Mouse (Mus musculus): ENCODE data around the gene Slc22a15.

The Slc22a15 gene

DNA sequence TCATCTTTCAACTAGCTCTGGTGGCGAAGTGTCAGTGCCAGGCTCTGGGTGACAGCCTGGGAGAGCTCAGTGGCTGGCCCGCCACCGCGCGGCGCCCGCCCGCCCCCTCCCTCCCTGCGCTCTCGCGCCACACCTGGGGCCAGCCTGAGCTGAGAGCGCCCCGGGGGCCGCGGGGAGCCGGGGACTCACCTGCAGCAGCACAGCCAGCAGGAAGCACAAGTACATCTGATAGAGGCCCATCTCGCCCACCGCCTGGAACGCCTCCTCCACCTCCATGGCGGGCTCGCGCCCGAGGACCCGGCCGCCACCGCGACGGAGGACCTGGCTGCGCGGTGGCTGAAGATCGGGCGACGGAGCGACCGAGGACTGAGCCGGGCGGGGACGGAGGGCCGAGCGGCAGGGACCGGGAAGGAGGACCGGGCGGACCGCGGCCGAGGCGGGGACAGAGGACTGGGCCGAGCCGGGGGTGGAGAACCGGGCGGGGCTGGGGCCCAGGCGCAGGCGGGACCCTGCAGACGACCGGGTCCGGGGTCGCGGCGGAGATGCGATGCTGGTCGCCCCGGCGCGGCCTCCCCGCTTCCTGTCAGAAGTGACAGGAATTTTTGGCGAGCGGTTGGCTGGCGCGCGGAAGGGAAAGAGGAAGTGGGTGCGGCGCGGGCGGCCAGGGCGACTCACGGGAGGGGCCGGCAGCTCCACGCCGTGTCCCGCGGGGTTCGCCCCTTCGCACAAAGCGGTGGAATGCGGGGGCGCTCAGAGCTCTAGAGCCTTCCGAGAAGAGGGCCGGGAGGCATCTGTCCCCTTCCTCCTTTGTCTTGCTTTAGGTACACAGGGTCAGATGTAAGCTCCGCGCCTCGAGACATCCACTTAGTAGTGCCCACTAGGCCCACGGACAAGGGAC is at the start of gene Slc22a15:
TSS of gene Slc22a15 (minus strand) at position 611 of the 898 bp plus-strand sequence.
- DNase-seq (ENCODE audit: low spot score in 2 of 2), result peak; percentile 55 to 74

DNA sequence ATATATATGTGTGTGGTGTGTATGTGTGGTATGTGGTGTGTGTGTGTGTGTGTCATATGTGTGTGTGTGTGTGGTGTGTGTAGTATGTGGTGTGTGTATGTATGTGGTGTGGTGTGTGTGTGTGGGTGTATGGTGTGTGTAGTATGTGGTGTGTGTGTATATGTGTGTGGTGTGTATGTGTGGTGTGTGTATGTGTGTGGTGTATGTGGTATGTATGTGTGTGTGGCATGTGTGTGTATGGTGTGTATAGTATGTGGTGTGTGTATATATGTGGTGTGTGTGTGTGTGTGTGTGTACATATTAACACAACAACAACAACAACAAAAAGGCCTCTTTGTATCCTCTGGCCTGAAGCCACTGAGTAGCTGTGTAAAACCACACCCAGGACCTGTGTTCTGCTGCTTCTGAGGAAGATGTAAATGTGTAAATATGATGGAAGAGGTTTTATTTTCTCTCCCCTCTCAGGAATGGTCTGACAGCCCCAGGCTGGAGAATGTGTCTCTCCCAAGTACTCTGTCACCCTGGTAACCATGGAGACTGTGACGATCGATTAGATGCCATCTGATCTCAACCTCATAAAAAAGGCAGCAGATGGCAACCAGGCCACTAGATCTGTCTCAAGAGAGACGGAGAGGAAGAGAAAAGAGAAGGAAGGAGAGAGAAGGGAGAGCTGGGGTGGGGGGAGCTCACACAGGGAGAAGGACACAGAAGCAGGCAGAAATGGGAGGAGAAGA is 42.7 kb upstream of the Slc22a15 start:
- DNase-seq (ENCODE audit: low spot score in 2 of 2), result no peak

DNA sequence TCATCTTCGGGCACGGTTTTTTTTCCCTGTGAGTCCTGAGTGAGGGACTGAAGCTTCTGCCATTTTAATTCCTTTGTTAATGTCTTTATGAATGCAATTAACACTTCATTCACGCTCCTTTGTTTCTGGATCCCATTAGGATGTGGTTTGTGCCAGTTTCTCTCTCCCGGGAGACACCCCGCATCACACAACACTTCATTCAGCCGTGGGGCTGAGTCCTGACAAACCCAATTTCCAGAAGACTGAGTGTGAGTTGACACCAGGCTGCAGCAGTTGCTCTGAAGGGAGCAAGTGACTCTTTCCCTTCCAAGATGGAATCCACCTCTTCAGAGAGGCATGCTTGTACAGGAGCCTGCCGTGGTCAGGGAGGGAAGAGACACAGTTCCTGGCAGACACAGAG is 40.1 kb upstream of the Slc22a15 start:
- no peak for DNase-seq (ENCODE audit: low spot score in 2 of 2)

DNA sequence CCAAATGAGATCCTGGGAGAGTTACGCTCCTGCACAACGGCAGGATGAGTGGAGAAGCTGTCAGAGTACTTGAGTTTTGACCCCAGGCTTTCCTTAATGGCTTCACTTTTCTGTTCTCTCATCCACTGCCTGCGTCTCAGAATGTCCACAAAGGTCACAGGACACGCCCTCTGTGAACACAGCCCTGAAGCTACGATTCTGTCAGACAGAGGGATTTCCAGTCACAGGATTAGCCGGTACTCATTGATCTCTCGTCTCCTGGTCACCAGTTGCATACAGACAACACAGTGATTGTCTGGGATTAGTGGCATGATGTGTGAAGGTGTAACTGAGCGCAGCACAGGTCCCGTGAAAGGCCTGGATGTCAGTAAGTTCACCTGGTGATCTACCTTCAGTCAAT is 39.2 kb upstream of the Slc22a15 start:
- DNase-seq (ENCODE audit: low spot score in 2 of 2), result no peak

DNA sequence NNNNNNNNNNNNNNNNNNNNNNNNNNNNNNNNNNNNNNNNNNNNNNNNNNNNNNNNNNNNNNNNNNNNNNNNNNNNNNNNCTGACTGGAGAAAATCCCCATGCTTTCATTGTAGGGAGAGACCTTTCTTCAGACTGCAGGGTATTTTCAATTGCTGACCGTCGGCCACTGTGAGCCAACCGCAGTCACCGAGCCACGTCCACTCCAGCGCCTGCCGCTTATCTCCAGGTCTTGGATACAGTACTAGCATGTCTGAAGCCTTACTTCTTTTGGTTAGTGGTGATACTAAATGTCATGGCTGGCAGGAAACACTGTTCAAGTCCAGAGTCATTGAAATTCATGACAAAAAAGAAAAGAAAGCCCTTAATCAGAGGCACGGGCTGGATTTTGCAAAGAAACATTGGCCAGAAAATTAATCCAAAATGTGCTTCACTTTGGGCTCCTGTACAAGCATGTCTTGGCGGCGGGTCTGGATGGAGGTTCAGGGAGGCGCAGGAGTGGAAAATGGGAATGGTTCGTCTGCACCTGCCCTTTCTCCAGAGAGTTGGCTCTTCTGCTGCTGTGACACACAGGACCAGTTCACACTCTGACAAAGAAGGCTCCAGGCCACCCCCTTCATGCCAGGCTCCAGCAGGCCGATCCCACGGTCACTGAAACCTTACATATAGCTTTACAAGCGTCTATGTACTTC is 37.0 kb upstream of the Slc22a15 start:
- no peak for DNase-seq (ENCODE audit: low spot score in 2 of 2)

DNA sequence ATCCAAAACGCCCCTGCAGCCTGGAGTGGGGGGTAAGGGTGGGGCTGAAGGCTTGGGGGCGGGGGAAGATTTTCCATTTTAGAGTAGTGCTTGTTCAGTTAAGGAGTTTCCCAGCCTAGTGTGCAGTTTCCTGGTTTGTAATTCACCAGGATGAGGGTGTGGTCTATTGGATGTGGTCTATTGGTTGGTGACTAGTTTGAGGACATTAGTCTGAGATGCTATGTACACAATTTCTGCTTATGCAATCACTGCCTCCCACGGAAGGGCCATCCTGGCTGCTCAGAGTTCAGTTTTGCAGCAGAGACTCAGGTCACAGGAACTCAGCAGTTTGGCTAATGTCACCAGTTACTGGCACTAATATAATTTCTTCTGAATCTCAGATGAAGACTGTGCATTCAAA is 33.8 kb upstream of the Slc22a15 start:
- no peak for DNase-seq (ENCODE audit: low spot score in 2 of 2)

DNA sequence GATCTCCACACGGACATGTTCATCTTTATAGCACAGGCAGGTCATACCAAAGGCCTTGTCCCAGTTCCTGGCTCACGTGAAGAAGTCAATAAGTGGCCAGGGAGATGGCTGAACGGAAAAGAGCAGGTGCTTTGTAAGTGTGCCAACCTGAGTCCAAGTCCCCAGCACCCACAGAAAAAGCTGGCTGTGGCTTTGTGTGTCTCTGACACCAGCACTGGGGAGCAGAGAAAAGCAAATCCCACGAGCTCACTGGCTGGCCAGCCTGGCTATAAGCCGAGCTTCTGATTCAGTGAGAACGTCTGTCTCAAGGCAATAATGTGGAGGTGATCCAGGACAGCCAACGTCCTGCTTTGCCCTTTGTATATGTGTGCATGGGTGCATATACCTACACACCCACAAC is 29.3 kb upstream of the Slc22a15 start:
- DNase-seq (ENCODE audit: low spot score in 2 of 2), result no peak

DNA sequence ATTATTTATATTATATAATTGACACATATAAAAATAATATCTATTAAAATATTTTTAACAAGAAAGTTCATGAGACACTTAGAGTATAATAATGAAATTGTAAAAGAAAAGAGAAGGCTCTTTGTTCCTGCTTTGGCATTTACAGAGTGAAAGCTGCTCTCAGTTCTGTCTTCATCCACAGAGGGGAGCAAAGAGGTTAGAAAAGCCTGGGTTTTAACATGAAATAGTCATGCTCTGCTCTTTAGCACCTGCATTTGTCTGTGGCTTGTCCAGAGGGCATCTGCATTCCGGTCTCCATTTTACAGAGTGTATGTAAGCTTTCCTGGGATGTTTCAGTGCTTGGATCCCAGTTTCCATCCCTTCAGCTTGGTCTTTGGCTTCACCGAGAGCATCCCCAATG is 28.3 kb upstream of the Slc22a15 start:
- DNase-seq (ENCODE audit: low spot score in 2 of 2), result no peak

DNA sequence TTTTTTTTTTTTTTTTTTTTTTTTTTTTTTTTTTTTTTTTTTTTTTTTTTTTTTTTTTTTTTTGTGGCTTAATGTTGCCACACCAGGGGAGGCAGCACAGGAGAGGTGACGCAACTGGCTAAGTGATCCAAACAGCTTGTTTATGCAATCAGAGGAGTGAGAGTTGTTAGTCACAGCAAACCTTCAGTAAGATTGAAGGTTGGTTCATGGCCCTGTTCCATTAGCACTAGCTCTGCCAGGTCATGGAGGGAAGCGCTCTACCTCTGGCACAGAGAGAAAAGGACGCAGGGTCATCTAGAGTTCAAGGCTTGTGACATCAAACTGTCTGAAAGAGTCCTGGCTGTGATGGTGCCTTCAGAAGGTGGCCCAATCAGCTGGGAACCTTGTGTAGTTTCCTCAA is 24.3 kb upstream of the Slc22a15 start:
- peak in 1 of 2 experiments; percentile 40 for DNase-seq (ENCODE audit: low spot score in 2 of 2)

DNA sequence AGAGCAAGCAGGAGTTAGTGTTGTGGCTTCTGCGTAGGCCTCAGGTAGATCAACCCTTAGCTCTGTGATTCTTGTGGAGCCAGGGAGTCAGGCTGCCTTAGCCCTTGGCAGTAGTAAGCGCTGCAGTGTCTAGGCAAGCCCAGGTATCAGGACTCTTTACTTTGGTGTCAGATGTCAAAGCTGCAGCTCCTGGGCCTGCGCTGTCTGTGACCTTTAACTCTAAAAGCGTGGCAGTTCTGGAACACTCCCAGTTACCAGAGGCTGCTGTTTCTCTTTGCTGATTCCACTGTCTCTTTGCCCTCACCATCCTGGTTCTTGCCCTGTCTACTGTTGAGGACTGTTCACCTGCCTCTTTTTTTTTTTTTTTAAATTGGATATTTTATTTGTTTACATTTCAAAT is 23.0 kb upstream of the Slc22a15 start:
- DNase-seq (ENCODE audit: low spot score in 2 of 2), result peak in 1 of 2 experiments; percentile 9

DNA sequence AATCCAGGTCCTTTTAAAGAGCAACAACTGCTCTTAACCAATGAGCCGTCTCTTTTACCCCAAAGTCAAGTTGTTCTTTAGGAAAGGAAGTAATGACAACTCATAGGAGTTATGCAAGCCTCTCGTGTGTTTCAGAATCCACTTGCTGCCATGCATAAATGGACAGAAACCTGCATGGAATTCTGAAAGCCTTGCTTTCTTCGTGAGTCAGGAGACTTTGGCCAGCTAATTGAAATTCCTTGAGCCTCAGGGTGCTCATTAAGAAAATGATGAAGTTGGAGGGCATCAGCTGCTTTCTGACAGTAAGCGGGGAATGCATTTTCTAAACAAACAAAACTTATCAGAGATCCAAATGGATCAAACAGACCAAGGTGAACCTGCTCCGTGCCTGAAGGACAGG is 21.0 kb upstream of the Slc22a15 start:
- DNase-seq (ENCODE audit: low spot score in 2 of 2), result no peak

DNA sequence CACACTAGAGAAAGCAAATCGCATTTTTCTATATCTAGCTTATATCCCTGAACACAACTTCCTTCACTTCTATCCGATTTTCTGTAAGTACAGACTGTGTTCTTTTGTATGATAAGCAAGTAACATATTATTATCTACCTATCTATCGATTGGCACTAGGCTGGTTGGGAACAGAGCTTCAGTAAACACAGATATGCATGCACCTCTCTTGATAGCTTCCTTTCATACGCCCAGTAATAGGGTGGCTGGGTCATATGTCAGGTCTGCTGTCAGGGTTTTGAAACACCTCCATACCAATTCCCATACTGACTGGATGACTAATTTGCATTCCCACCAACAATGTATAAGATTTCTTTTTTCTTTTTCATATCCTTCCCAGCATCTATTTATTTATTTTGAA is 16.2 kb upstream of the Slc22a15 start:
- DNase-seq (ENCODE audit: low spot score in 2 of 2), result no peak

DNA sequence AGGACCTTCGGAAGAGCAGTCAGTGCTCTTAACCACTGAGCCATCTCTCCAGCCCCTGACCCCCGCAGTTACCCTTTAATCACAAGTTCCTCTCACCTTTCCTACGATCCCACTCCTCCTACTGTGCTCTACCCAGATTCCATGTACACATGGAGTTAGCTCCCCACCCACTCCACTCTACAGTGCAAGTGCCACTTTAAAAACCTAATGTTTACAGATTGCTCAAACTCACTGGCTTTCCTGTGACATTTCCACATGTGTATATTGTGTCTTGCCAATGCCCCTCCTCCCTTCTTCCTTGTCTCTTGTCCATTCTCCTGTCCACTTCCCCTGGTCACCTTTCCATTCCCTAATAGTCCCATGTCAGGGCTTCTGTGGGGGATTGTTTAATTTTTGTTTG is 15.6 kb upstream of the Slc22a15 start:
- DNase-seq (ENCODE audit: low spot score in 2 of 2), result no peak

DNA sequence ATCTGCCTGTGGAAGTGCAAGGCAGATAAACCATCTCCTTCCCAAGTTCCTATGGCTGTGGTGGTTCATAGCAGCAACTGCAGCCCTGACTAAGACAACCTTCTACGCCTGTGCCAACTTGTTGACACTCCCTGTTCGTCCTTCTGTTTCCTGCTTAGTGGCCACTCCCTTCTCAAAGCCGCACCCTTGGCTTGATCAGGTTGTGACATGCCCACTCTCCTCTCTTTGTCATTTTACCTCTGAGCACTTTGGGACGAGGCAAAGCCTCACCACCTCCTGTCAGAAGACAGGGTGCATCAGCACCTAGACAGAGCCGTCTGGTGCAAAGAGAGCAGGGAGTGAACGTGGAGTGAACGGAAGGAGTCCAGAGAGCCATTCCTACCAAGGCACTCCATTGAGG is 14.9 kb upstream of the Slc22a15 start:
- peak in 1 of 2 experiments; percentile 26 for DNase-seq (ENCODE audit: low spot score in 2 of 2)

DNA sequence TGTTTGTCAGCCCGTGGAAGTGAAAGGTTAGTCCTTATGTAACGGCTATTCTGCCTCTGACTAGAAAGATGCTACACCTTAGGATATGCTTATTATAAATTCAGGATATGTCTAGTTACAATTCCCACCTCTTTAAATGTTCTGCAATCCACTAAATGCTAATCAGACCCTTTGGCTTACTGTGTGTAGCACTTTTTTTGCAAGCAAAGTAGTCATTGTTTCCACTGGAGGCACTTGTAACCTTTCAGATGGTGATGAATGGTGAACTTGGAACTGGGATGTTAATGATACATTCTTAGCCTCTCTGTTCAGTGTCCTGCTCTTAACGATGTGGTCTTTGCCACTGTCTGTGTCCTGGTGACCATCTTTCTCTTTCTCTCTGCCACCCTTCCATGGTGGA is 12.1 kb upstream of the Slc22a15 start:
- DNase-seq (ENCODE audit: low spot score in 2 of 2), result no peak

DNA sequence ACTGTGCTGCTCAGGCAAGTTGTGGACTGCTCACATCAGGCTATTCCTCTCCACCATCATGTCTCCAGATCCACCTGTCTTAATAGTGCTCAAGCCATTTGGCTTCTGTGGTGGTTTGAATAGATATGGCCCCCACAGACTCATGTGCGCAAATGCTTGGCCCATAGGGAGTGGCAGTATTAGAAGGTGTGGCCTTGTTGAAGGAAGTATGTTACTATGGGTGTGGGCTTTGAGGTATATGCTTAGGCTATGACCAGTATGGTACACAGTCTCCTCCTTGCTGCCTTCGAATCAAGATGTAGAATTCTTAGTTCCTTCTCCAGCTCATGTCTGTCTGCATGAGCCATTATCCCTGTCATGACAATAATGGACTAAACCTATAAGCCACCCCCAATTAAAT is 9.6 kb upstream of the Slc22a15 start:
- DNase-seq (ENCODE audit: low spot score in 2 of 2), result no peak

DNA sequence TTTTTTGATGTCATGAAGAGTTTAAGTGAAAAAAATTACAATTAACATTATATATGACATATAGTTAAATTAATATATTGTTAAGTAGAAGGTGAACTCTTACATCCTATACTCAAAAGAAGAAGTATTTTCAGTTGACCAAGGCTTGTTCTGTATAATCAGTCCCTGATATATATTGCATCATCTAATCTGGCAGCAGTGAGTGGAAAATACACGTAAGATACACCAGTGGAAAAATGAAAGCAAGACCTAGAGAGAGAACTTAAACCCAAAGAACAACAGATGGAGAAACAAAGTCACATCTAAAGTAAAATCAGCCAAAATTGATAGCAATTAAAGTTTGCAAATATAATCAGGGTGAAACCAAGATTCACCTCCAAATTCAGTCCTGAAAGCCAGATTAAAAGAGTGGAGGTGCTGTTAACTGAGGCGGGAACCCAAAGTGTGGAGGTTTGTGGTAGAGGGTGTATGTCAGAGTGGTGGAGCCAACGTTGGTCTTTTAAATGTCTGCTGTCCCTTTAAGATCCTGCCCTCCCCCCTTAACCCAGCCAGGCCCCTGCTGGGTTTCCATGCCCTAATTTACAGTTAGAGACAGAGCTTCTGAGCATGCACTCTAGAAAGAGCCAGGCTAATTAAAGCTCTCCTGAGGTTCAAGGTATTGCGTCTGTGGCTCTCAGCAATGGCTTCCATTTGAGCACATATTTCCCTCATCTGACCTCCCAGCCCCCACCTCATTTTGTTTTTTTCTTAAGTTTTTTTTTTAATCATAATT is 5.0 kb upstream of the Slc22a15 start:
- no peak for DNase-seq (ENCODE audit: low spot score in 2 of 2)

DNA sequence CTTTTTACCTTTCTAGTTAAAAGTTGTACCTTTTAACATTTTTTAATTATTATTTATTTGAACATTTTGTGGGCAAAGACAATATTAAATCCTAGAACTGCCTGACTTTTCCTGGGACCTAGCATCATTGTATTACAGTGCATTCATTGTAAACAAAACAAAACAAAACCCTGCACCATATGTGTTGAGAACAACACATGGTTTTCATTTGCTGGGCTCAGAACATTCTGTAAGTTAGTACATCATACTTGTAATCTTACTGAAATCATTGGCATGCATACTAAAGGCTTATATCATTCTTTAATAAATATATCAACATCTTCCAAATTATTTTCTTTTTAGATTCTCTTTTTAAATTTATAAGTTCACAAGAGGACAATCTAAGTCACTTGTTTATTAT is 2.4 kb upstream of the Slc22a15 start:
- no peak for DNase-seq (ENCODE audit: low spot score in 2 of 2)

DNA sequence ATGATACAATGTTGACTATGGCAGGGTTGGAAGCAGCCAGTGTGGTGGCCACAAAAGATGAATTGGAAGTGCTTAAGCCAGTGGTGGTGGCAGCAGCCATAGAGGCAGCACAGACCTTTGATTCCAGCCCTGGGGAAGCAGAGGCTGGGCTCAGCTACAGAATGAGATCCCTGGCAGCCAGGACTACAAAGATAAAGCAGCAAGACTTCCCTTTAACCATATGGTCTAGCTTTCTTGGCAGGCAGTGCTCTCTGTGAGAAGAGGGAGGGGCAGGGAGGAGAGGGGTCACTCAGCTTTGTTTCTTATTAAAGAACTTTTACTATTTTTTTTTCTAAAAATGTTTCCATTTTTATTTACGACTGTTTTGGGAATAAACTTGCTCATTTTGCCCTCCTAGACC is 1.4 kb upstream of the Slc22a15 start:
- DNase-seq (ENCODE audit: low spot score in 2 of 2), result no peak

DNA sequence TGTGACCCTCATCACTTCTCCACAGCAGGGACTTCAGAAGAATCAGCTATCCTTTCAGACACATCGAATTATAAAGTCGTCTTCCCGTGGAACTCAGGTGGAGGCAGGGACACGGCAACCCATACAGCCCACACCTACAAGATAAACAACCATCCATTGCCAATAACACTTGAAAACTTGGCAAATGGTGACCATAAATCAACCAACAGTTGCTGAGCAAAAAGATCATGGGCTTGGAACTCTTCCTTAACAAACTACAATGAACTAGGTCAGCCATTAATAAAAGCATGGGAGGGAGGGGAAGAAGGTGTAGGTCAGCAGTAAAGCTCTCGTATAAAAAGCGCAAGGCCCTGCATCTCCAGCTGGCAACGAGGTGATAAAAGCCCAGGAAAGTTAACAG is 1.9 kb downstream of the Slc22a15 start:
- no peak for DNase-seq (ENCODE audit: low spot score in 2 of 2)

DNA sequence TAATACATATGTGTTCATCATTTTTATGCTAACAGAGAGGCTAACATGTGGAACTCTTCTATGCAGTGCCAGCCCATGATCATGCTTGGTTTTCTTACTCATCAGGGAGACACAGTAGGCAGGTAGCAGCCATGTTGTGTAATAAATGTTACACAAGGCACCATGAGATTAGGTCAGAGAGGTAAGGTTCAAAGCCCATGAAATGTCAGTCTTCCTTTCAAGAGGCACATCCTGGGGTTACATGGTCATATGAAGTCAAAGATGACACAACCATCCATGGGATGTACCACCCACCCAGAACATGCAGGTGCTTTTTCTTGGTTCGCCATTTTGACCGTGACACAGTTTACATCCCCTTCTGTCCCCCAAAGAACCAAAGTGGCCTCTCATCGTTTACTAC is 5.7 kb downstream of the Slc22a15 start:
- DNase-seq (ENCODE audit: low spot score in 2 of 2), result no peak

DNA sequence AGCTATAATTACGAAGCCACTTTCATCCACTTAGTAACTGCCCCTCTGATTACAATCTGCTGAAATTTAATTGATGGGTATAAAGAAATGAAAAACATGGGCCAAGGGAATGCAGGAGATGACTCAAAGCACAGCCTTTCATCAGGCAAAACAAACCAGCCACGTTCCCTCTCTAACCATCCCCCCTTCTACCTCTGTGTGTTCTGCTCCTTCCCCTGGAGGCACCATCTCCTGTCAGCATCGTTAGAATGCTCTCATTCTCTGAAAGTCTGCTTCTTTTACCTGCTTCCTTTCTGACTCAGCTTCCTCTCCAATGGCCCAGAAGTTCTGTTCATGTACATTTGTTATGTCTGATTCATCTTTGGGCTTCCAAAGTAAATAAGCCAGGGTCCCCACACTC is 6.6 kb downstream of the Slc22a15 start:
- DNase-seq (ENCODE audit: low spot score in 2 of 2), result no peak
